Mouse (Mus musculus): ENCODE results near the gene Arid2. TPM values are rescaled to one million over a fixed set of nuclear protein-coding genes. Genes with fewer than 3 reads are reported as not detected.
A peak's percentile ranks its signal among the peaks of the same experiment; 100 is the strongest.

The Arid2 gene
- total and polyA plus RNA-seq, 3 experiments: 8.0 to 21.1 (median 20.1) TPM

GRCm38 (mm10) chr15:96283141-96283540 lies 4.2 kb upstream of the Arid2 start:
- Histone ChIP-seq H3K79me2 (replicated peaks; ENCODE audit: control insufficient read depth, insufficient read depth, low read length) (peaks cover 4% of the 10 kb centered on the region), H3K9ac (ENCODE audit: low read depth, low read length) (no peak overlapping the region), H3K27me3 (ENCODE audit: control insufficient read depth, insufficient read depth, low read length) (no peaks in the 10 kb centered on the region), H3K4me3 (peak overlapping the region; percentile 35; the same call in 1 of the 2 replicates), H3K27ac (no peak overlapping the region; the same call in 1 of the 2 replicates), H3K4me1 (ENCODE audit: control insufficient read depth, insufficient read depth, low read length) (peaks cover 14% of the 10 kb centered on the region), H3K36me3 (ENCODE audit: control insufficient read depth, insufficient read depth, low read length) (peaks cover 20% of the 10 kb centered on the region)
- intact Hi-C loops (cut with DNase I): loop anchor here (5.0 to 10.0 kb wide), 2 partner anchors 86 to 488 kb away; partner anchors contain the start of gene Ano6
- 44% methylated on average over 8 of the region's 8 CpGs for WGBS
- DNase-seq: no peak
- TF ChIP-seq EP300 (IDR thresholded peaks at IDR 0.05; ENCODE audit: insufficient read depth, low read depth, low read length) (no peak), CTCF (IDR thresholded peaks at IDR 0.05) (no peak)

- no peaks in the 10 kb centered on the region for H3K27me3 ChIP-seq (ENCODE audit: control insufficient read depth, insufficient read depth, low read length)
- TF ChIP-seq POLR2A (IDR thresholded peaks at IDR 0.05; ENCODE audit: insufficient read depth, low read depth, low read length): 0 out of 2 replicates have a peak, but pooled peaks have one; percentile 27
- TF ChIP-seq CTCF (IDR thresholded peaks at IDR 0.05): peak; percentile 65
- 0 out of 2 replicates have a peak, but pooled peaks have one; percentile 42 for TF ChIP-seq EP300 (IDR thresholded peaks at IDR 0.05; ENCODE audit: insufficient read depth, low read depth, low read length)
- peak overlapping the region; percentile 83 for H3K4me3 ChIP-seq
- H3K9ac ChIP-seq (ENCODE audit: low read depth, low read length): peak overlapping the region; percentile 12
- 2% methylated on average over 11 of the region's 11 CpGs for WGBS
- H3K4me1 ChIP-seq (ENCODE audit: control insufficient read depth, insufficient read depth, low read length): peaks cover 12% of the 10 kb centered on the region
- peaks cover 13% of the 10 kb centered on the region for H3K36me3 ChIP-seq (ENCODE audit: control insufficient read depth, insufficient read depth, low read length)
- peaks cover 1% of the 10 kb centered on the region; the same call in 1 of the 2 replicates for H3K79me2 ChIP-seq (replicated peaks; ENCODE audit: control insufficient read depth, insufficient read depth, low read length)
- intact Hi-C loops (cut with DNase I): loop anchor here (2.0 to 10.0 kb wide), 3 partner anchors 87 to 489 kb away; partner anchors contain the start of genes Ano6 and Scaf11
- DNase-seq: peak; percentile 49 to 51
- peak overlapping the region; percentile 97 for H3K27ac ChIP-seq
Observed at GRCm38 (mm10) chr15:96283920-96284431, 3.3 kb upstream of the Arid2 start.

GRCm38 (mm10) chr15:96284711-96285322 lies 2.5 kb upstream of the Arid2 start:
- peak overlapping the region; percentile 97 for H3K27ac ChIP-seq
- TF ChIP-seq CTCF (IDR thresholded peaks at IDR 0.05): no peak
- peak; percentile 41; the same call in 1 of the 2 replicates for TF ChIP-seq POLR2A (IDR thresholded peaks at IDR 0.05; ENCODE audit: insufficient read depth, low read depth, low read length)
- H3K79me2 ChIP-seq (replicated peaks; ENCODE audit: control insufficient read depth, insufficient read depth, low read length): peaks cover 1% of the 10 kb centered on the region; the same call in 1 of the 2 replicates
- peak overlapping the region; percentile 83 for H3K4me3 ChIP-seq
- 1% methylated on average over 59 of the region's 67 CpGs for WGBS
- peak overlapping the region; percentile 95 for H3K9ac ChIP-seq (ENCODE audit: low read depth, low read length)
- peaks cover 10% of the 10 kb centered on the region for H3K4me1 ChIP-seq (ENCODE audit: control insufficient read depth, insufficient read depth, low read length)
- peaks cover 14% of the 10 kb centered on the region for H3K36me3 ChIP-seq (ENCODE audit: control insufficient read depth, insufficient read depth, low read length)
- peak in 1 of 2 experiments; percentile 84 for DNase-seq
- intact Hi-C loops (cut with DNase I): loop anchor here (2.0 to 10.0 kb wide), 4 partner anchors 88 to 490 kb away; partner anchors contain the start of genes Ano6, Scaf11 and Slc38a2
- H3K27me3 ChIP-seq (ENCODE audit: control insufficient read depth, insufficient read depth, low read length): no peaks in the 10 kb centered on the region

- intact Hi-C loops (cut with DNase I): loop anchor here (2.0 to 10.0 kb wide), 3 partner anchors 175 to 491 kb away; partner anchors contain the start of genes Ano6, Scaf11 and Slc38a2
- under 1% methylated on average over 64 of the region's 64 CpGs for WGBS
- peak overlapping the region; percentile 95 for H3K9ac ChIP-seq (ENCODE audit: low read depth, low read length)
- DNase-seq: peak; percentile 94 to 95
- H3K27me3 ChIP-seq (ENCODE audit: control insufficient read depth, insufficient read depth, low read length): no peaks in the 10 kb centered on the region
- H3K79me2 ChIP-seq (replicated peaks; ENCODE audit: control insufficient read depth, insufficient read depth, low read length): peaks cover 1% of the 10 kb centered on the region; the same call in 1 of the 2 replicates
- H3K36me3 ChIP-seq (ENCODE audit: control insufficient read depth, insufficient read depth, low read length): peaks cover 14% of the 10 kb centered on the region
- H3K27ac ChIP-seq: peak overlapping the region; percentile 97
- peak overlapping the region; percentile 83 for H3K4me3 ChIP-seq
- TF ChIP-seq EP300 (IDR thresholded peaks at IDR 0.05; ENCODE audit: insufficient read depth, low read depth, low read length) (no peak; the same call in 1 of the 2 replicates), POLR2A (IDR thresholded peaks at IDR 0.05; ENCODE audit: insufficient read depth, low read depth, low read length) (peak; percentile 50; the same call in 1 of the 2 replicates)
- H3K4me1 ChIP-seq (ENCODE audit: control insufficient read depth, insufficient read depth, low read length): peaks cover 12% of the 10 kb centered on the region
Observed at GRCm38 (mm10) chr15:96285323-96286014, 1.8 kb upstream of the Arid2 start.

- Histone ChIP-seq H3K4me1 (ENCODE audit: control insufficient read depth, insufficient read depth, low read length) (peaks cover 9% of the 10 kb centered on the region), H3K79me2 (replicated peaks; ENCODE audit: control insufficient read depth, insufficient read depth, low read length) (no peaks in the 10 kb centered on the region; the same call in 1 of the 2 replicates), H3K36me3 (ENCODE audit: control insufficient read depth, insufficient read depth, low read length) (peaks cover 19% of the 10 kb centered on the region), H3K4me3 (peak overlapping the region; percentile 83), H3K9ac (ENCODE audit: low read depth, low read length) (peak overlapping the region; percentile 95), H3K27me3 (ENCODE audit: control insufficient read depth, insufficient read depth, low read length) (no peaks in the 10 kb centered on the region), H3K27ac (peak overlapping the region; percentile 97)
- WGBS: 2% methylated on average over 72 of the region's 72 CpGs
- intact Hi-C loops (cut with DNase I): loop anchor here (5.0 to 10.0 kb wide), 2 partner anchors 411 to 491 kb away; partner anchors contain the start of genes Ano6 and Slc38a2
- DNase-seq: peak; percentile 97 to 98
- TF ChIP-seq EP300 (IDR thresholded peaks at IDR 0.05; ENCODE audit: insufficient read depth, low read depth, low read length) (peak; percentile 53; the same call in 1 of the 2 replicates), CTCF (IDR thresholded peaks at IDR 0.05) (peak; percentile 77), POLR2A (IDR thresholded peaks at IDR 0.05; ENCODE audit: insufficient read depth, low read depth, low read length) (peak; percentile 63)
Observed at GRCm38 (mm10) chr15:96286015-96286934, 1.0 kb upstream of the Arid2 start.

Data from heart, adult 2 months (tissue).